Mouse (Mus musculus) mouse trophoblast stem cell (cell line): ENCODE data around the gene Scly.

Experiments used
- in situ Hi-C, 2 experiments: fragments of 300-500 bp; cut with MseI, MboI; formaldehyde crosslinking; loops; 2 replicates in 1 of 2; 3 replicates in 1 of 2; pipeline ENCODE4 v1.15.1; 2025

Scly gene

GRCm38 (mm10) chr1:91362113-91362512 lies 64.0 kb downstream of the Scly start:
- in situ Hi-C loops: no loop called here

- in situ Hi-C loops: no loop called here
These were observed 66.9 kb downstream of the Scly start for GRCm38 (mm10) chr1:91364822-91365644.

- in situ Hi-C loops: no loop called here
These were observed 67.7 kb downstream of the Scly start for GRCm38 (mm10) chr1:91365816-91366214.

- in situ Hi-C loops: no loop called here
These were observed 68.3 kb downstream of the Scly start, which contains the start of gene Erfe for GRCm38 (mm10) chr1:91366215-91367108. Gene Erfe (plus strand): TSS chr1:91366430.

- in situ Hi-C loops: no loop called here
These were observed 69.2 kb downstream of the Scly start for GRCm38 (mm10) chr1:91367295-91367694.

GRCm38 (mm10) chr1:91369408-91369807 lies 71.3 kb downstream of the Scly start:
- in situ Hi-C loops: no loop called here

- in situ Hi-C loops: no loop called here
These were observed 71.9 kb downstream of the Scly start for GRCm38 (mm10) chr1:91370055-91370454.
